Mouse (Mus musculus) embryonic fibroblast, embryonic 13.5 days (primary cell): ENCODE measurements at regions not wholly inside any gene's neighbourhood (a gene's known extent, or its start where the extent isn't known, plus 50 kb on each side); places are given as distances from the start of the nearest gene placed in this dataset.

ENCODE experiments used
- H3K27ac ChIP-seq: 2 replicates; pipeline ENCODE4 v1.5.1; 2012; ENCODE audit warnings: low read length, control low read depth, inconsistent platforms; ENCODE audit not compliant: insufficient read depth
- H3K4me1 ChIP-seq: 2 replicates; pipeline ENCODE4 v1.6.1; 2011; ENCODE audit warnings: low read length; ENCODE audit not compliant: control insufficient read depth, insufficient read depth
- H3K4me3 ChIP-seq: 2 replicates; pipeline ENCODE4 v1.5.1; 2011; ENCODE audit warnings: mild to moderate bottlenecking, control low read depth, low read length; ENCODE audit not compliant: insufficient read depth
- CTCF ChIP-seq: IDR thresholded peaks from 2 replicates; pipeline ENCODE4 v1.5.1; 2011; ENCODE audit warnings: mild to moderate bottlenecking, control low read depth, low read length, moderate library complexity, borderline replicate concordance; ENCODE audit not compliant: insufficient read depth
- POLR2A ChIP-seq: IDR thresholded peaks from 2 replicates; pipeline ENCODE4 v1.6.1; 2011; ENCODE audit warnings: low read depth, mild to moderate bottlenecking, control low read depth, low read length, moderate library complexity

- no peak overlapping the region for H3K27ac ChIP-seq
- TF ChIP-seq POLR2A (no peak), CTCF (no peak)
- H3K4me1 ChIP-seq, result no peaks in the 10 kb centered on the region
- H3K4me3 ChIP-seq, result no peak overlapping the region
Observed at GRCm38 (mm10) chr13:99618332-99618731, 102.0 kb upstream of the Map1b start.

GRCm38 (mm10) chr13:99617457-99617856 lies 101.1 kb upstream of the Map1b start:
- H3K4me1 ChIP-seq, result no peaks in the 10 kb centered on the region
- no peak for TF ChIP-seq POLR2A
- TF ChIP-seq CTCF, result no peak
- H3K4me3 ChIP-seq, result no peak overlapping the region
- H3K27ac ChIP-seq, result no peak overlapping the region

- Histone ChIP-seq H3K4me3 (no peak overlapping the region), H3K27ac (no peak overlapping the region), H3K4me1 (no peaks in the 10 kb centered on the region; the same call in 1 of the 2 replicates)
- TF ChIP-seq POLR2A (no peak), CTCF (no peak)
Observed at GRCm38 (mm10) chr13:99611715-99612494, 95.6 kb upstream of the Map1b start.

GRCm38 (mm10) chr13:99610498-99610897 lies 94.2 kb upstream of the Map1b start:
- no peak for TF ChIP-seq CTCF
- TF ChIP-seq POLR2A, result no peak
- H3K4me3 ChIP-seq, result no peak overlapping the region
- no peak overlapping the region for H3K27ac ChIP-seq
- H3K4me1 ChIP-seq, result no peaks in the 10 kb centered on the region; the same call in 1 of the 2 replicates

GRCm38 (mm10) chr13:99609151-99610146 lies 93.1 kb upstream of the Map1b start:
- Histone ChIP-seq H3K4me3 (no peak overlapping the region), H3K4me1 (no peaks in the 10 kb centered on the region; the same call in 1 of the 2 replicates), H3K27ac (no peak overlapping the region)
- no peak for TF ChIP-seq CTCF
- no peak for TF ChIP-seq POLR2A

GRCm38 (mm10) chr13:99608591-99608990 lies 92.3 kb upstream of the Map1b start:
- Histone ChIP-seq H3K27ac (no peak overlapping the region), H3K4me3 (no peak overlapping the region), H3K4me1 (no peaks in the 10 kb centered on the region; the same call in 1 of the 2 replicates)
- TF ChIP-seq POLR2A, result no peak

GRCm38 (mm10) chr13:99607208-99607607 lies 90.9 kb upstream of the Map1b start:
- TF ChIP-seq CTCF, result no peak
- no peak for TF ChIP-seq POLR2A
- no peak overlapping the region for H3K27ac ChIP-seq
- no peak overlapping the region for H3K4me3 ChIP-seq

GRCm38 (mm10) chr13:99606606-99606990 lies 90.3 kb upstream of the Map1b start:
- H3K4me1 ChIP-seq, result no peaks in the 10 kb centered on the region; the same call in 1 of the 2 replicates
- TF ChIP-seq POLR2A, result no peak

More at GRCm38 (mm10) chr13:99607208-99607607, 90.9 kb upstream of the Map1b start:
- H3K4me1 ChIP-seq, result no peaks in the 10 kb centered on the region; the same call in 1 of the 2 replicates

GRCm38 (mm10) chr13:99605866-99606605 lies 89.7 kb upstream of the Map1b start:
- Histone ChIP-seq H3K27ac (no peak overlapping the region), H3K4me1 (no peaks in the 10 kb centered on the region; the same call in 1 of the 2 replicates), H3K4me3 (no peak overlapping the region)
- TF ChIP-seq CTCF (no peak), POLR2A (no peak)

More at GRCm38 (mm10) chr13:99606606-99606990, 90.3 kb upstream of the Map1b start:
- Histone ChIP-seq H3K4me3 (no peak overlapping the region), H3K27ac (no peak overlapping the region)

GRCm38 (mm10) chr13:99597891-99598290 lies 81.6 kb upstream of the Map1b start:
- Histone ChIP-seq H3K4me1 (peaks cover 3% of the 10 kb centered on the region; the same call in 1 of the 2 replicates), H3K4me3 (no peak overlapping the region), H3K27ac (no peak overlapping the region)
- TF ChIP-seq POLR2A, result no peak
- no peak for TF ChIP-seq CTCF
